9 mouse cellular contexts compared by ENCODE assay signal in the genomic region with DNA sequence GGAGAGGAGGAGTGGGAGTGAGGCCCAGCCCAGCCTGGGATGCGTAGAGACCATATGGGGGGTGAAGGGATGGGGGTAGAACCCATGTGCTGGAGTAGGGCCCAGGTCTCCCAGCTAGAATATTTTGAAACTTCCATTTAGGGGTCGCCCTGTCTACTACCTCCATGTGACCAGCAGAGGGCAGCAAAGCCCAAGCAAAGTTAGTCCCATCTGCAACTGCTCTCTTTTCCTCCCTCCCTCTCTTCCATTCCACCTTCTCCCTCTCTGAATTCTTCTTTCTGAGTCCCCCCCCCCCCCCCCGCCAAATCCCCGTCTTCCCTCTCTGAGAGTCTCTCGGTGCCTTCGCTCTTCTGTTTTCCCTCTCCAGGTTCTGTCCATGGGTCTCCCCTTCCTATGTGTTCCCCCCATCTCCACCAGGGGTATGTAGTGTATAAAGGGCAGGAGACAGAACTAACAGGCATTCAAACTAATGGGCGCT. TPM values are rescaled to one million over a fixed set of nuclear protein-coding genes. Genes with fewer than 3 reads are reported as not detected.
DNase-seq lines count a peak whose midpoint lies in the region; ATAC-seq lines count a peak whose summit lies in the region.
"Had no signal": no experiment of that assay in that cellular context is flagged by ENCODE, and none has a peak within 500 bp of the region (broad histone marks: within the 10 kb centered on the region; RNA-seq: fewer than 3 reads in every experiment).

No protein-coding gene starts in this region.

- no peaks in the 10 kb centered on the region for H3K4me1 ChIP-seq in embryonic facial prominence, embryonic 11.5 days (ENCODE audit: control insufficient read depth, insufficient read depth, low read length)
- H3K4me1 ChIP-seq in midbrain, embryonic 11.5 days (ENCODE audit: control insufficient read depth, insufficient read depth, low read length) = peaks cover 7% of the 10 kb centered on the region

- no peak overlapping the region for H3K4me3 ChIP-seq in embryonic facial prominence, embryonic 11.5 days (ENCODE audit: low read depth, low read length)
- no peak overlapping the region for H3K4me3 ChIP-seq in midbrain, embryonic 11.5 days (ENCODE audit: low read depth, low read length)
- H3K4me3 ChIP-seq: erythroblast, embryonic 14.5 days had no signal

- H3K9me3 ChIP-seq in embryonic facial prominence, embryonic 11.5 days (replicated peaks; ENCODE audit: control insufficient read depth, low read length) = no peaks in the 10 kb centered on the region
- H3K9me3 ChIP-seq in midbrain, embryonic 11.5 days (ENCODE audit: control insufficient read depth, low read length) = no peaks in the 10 kb centered on the region

- H3K9ac ChIP-seq in embryonic facial prominence, embryonic 11.5 days (replicated peaks; ENCODE audit: low read length) = no peak overlapping the region
- no peak overlapping the region for H3K9ac ChIP-seq in midbrain, embryonic 11.5 days (ENCODE audit: low read length)

- 0 out of 2 replicates have a peak overlapping the region, but pooled peaks have one; percentile 10 for H3K4me2 ChIP-seq in embryonic facial prominence, embryonic 11.5 days (ENCODE audit: low read depth, low read length)
- H3K4me2 ChIP-seq in midbrain, embryonic 11.5 days = peak overlapping the region; percentile 22; the same call in 1 of the 2 replicates

- ATAC-seq in embryonic facial prominence, embryonic 11.5 days (replicated peaks; ENCODE audit: insufficient number of reproducible peaks, low FRiP score, low TSS enrichment, low read depth) = peak; percentile 22; the same call in 1 of the 2 replicates
- ATAC-seq in midbrain, embryonic 11.5 days (ENCODE audit: low FRiP score) = peak; percentile 78

- intact Hi-C loops in heart, postnatal 14 days (cut with DNase I) = loop anchor here (1.0 to 5.0 kb wide), 2 partner anchors 138 to 306 kb away; no protein-coding TSS in a partner anchor

- peak; percentile 62 to 77 for DNase-seq in left cerebral cortex, adult 18-20 months (ENCODE audit: low spot score in 2 of 2)
- DNase-seq in left cerebral cortex, adult 11 months (ENCODE audit: low spot score) = no peak
- peak; percentile 60 to 61 for DNase-seq in adrenal gland, adult 18-20 months (ENCODE audit: low spot score in 2 of 2)
- peak; percentile 79 for DNase-seq in embryonic facial prominence, embryonic 11.5 days (ENCODE audit: low spot score)
- peak; percentile 71 to 79 for DNase-seq in heart, postnatal 14 days
- DNase-seq in large intestine, adult 2 months (ENCODE audit: low read depth, low spot score) = peak; percentile 27
- peak; percentile 98 for DNase-seq in midbrain, embryonic 11.5 days (ENCODE audit: low spot score, missing footprints)
- peak; percentile 20 to 72 for DNase-seq in spleen, postnatal 10 days (ENCODE audit: low spot score in 2 of 2)

- 12% methylated on average over 6 of the region's 7 CpGs for WGBS in embryonic facial prominence, embryonic 11.5 days
- WGBS in large intestine, adult 2 months = 4% methylated on average over 7 of the region's 7 CpGs
- 12% methylated on average over 6 of the region's 7 CpGs for WGBS in midbrain, embryonic 11.5 days

- H3K27me3 ChIP-seq in embryonic facial prominence, embryonic 11.5 days (ENCODE audit: control insufficient read depth, insufficient read depth, low read length) = no peaks in the 10 kb centered on the region
- peaks cover 22% of the 10 kb centered on the region for H3K27me3 ChIP-seq in midbrain, embryonic 11.5 days (ENCODE audit: control insufficient read depth, insufficient read depth, low read length)

- H3K36me3 ChIP-seq in embryonic facial prominence, embryonic 11.5 days (replicated peaks; ENCODE audit: control insufficient read depth, insufficient read depth, low read depth, low read length) = no peaks in the 10 kb centered on the region
- no peaks in the 10 kb centered on the region for H3K36me3 ChIP-seq in midbrain, embryonic 11.5 days (ENCODE audit: control insufficient read depth, insufficient read depth, low read length)

- H3K27ac ChIP-seq in embryonic facial prominence, embryonic 11.5 days (replicated peaks; ENCODE audit: low read depth, low read length) = no peak overlapping the region
- H3K27ac ChIP-seq in midbrain, embryonic 11.5 days (ENCODE audit: low read depth, low read length) = no peak overlapping the region

RNA-seq across cellular contexts. Expression of gene Dbx1, which starts 20.4 kb away (rescaled TPM):
- not detected for total RNA-seq in left cerebral cortex, adult 18-20 months (2021)
- not detected for total RNA-seq in adrenal gland, adult 18-20 months (2021)
- polyA plus RNA-seq in embryonic facial prominence, embryonic 11.5 days (2014; fragmentation: Nextera tagmentation; extraction: Ambion mirVana) = 4.3 and 7.6 TPM in 2 replicates
- total RNA-seq in heart, postnatal 14 days (2021) = not detected
- polyA plus RNA-seq in large intestine, adult 2 months (2012; rRNA removed) = not detected in 2 replicates
- polyA plus RNA-seq in midbrain, embryonic 11.5 days (2014; fragmentation: Nextera tagmentation; extraction: Ambion mirVana) = 168 and 182 TPM in 2 replicates
- polyA plus RNA-seq: erythroblast, embryonic 14.5 days had no signal
